In genomic region chr16:84834344-84834743, GRCm38 (mm10) we compare ENCODE assay signal across 8 mouse cellular contexts. TPM values are rescaled to one million over a fixed set of nuclear protein-coding genes. Genes with fewer than 3 reads are reported as not detected.
DNase-seq lines count a peak whose midpoint lies in the region; ATAC-seq lines count a peak whose summit lies in the region.

No protein-coding gene starts in this region.

- no peak for DNase-seq in heart, postnatal 4 days
- DNase-seq in layer of hippocampus, postnatal 25 days (ENCODE audit: extremely low spot score in 1 of 2, low spot score in 1 of 2): no peak
- DNase-seq in right cerebral cortex, adult 2 months (ENCODE audit: low spot score in 2 of 2): no peak
- DNase-seq in layer of hippocampus, postnatal 10 days (ENCODE audit: low spot score in 2 of 2): no peak

- WGBS in heart, embryonic 16.5 days: under 1% methylated on average over 22 of the region's 22 CpGs
- under 1% methylated on average over 22 of the region's 22 CpGs for WGBS in forebrain, embryonic 16.5 days

- no peak for ATAC-seq in heart, embryonic 16.5 days (replicated peaks; ENCODE audit: extremely low read depth, insufficient read depth, low FRiP score)
- peak; percentile 0 for ATAC-seq in activated CD4-positive, CD25-positive, alpha-beta regulatory T cell, adult 4 months
- ATAC-seq in forebrain, embryonic 16.5 days: no peak

- peak overlapping the region; percentile 100 for H3K9ac ChIP-seq in heart, embryonic 16.5 days (ENCODE audit: low read length)
- H3K9ac ChIP-seq in forebrain, embryonic 16.5 days (replicated peaks; ENCODE audit: low read depth, low read length): peak overlapping the region; percentile 84

- H3K9me3 ChIP-seq in heart, embryonic 16.5 days (replicated peaks; ENCODE audit: control insufficient read depth, low read length): no peaks in the 10 kb centered on the region
- H3K9me3 ChIP-seq in forebrain, embryonic 16.5 days (ENCODE audit: control insufficient read depth, low read length): no peaks in the 10 kb centered on the region
- H3K9me3 ChIP-seq in megakaryocyte, embryonic 14.5 days: no peaks in the 10 kb centered on the region

- peak overlapping the region; percentile 99 for H3K4me3 ChIP-seq in heart, embryonic 16.5 days (ENCODE audit: low read length)
- peak overlapping the region; percentile 65 for H3K4me3 ChIP-seq in forebrain, embryonic 16.5 days (replicated peaks; ENCODE audit: low read length)
- H3K4me3 ChIP-seq in megakaryocyte, embryonic 14.5 days (replicated peaks): peak overlapping the region; percentile 99

- H3K27ac ChIP-seq in heart, embryonic 16.5 days (ENCODE audit: low read length): peak overlapping the region; percentile 100
- peak overlapping the region; percentile 90 for H3K27ac ChIP-seq in forebrain, embryonic 16.5 days (ENCODE audit: low read length)

- H3K36me3 ChIP-seq in heart, embryonic 16.5 days (ENCODE audit: control insufficient read depth, insufficient read depth): peaks cover 31% of the 10 kb centered on the region
- H3K36me3 ChIP-seq in forebrain, embryonic 16.5 days (ENCODE audit: control insufficient read depth, insufficient read depth): peaks cover 15% of the 10 kb centered on the region
- H3K36me3 ChIP-seq in megakaryocyte, embryonic 14.5 days (replicated peaks; ENCODE audit: low read length): peaks cover 55% of the 10 kb centered on the region

- H3K4me2 ChIP-seq in heart, embryonic 16.5 days (ENCODE audit: low read depth, low read length): peak overlapping the region; percentile 89
- H3K4me2 ChIP-seq in forebrain, embryonic 16.5 days (ENCODE audit: low read length): peak overlapping the region; percentile 89

- H3K27me3 ChIP-seq in heart, embryonic 16.5 days (ENCODE audit: control insufficient read depth, insufficient read depth, low read length): no peaks in the 10 kb centered on the region
- H3K27me3 ChIP-seq in forebrain, embryonic 16.5 days (replicated peaks; ENCODE audit: control insufficient read depth, insufficient read depth, low read length): no peaks in the 10 kb centered on the region
- H3K27me3 ChIP-seq in megakaryocyte, embryonic 14.5 days (replicated peaks): no peaks in the 10 kb centered on the region

- H3K4me1 ChIP-seq in heart, embryonic 16.5 days (ENCODE audit: control insufficient read depth, insufficient read depth, low read length): peaks cover 34% of the 10 kb centered on the region
- H3K4me1 ChIP-seq in forebrain, embryonic 16.5 days (replicated peaks; ENCODE audit: control insufficient read depth, insufficient read depth, low read length): peaks cover 28% of the 10 kb centered on the region
- peaks cover 55% of the 10 kb centered on the region for H3K4me1 ChIP-seq in megakaryocyte, embryonic 14.5 days

RNA-seq across cellular contexts. Expression of gene Gabpa, which starts 0.4 kb away (rescaled TPM):
- 33.5 and 35.7 TPM in 2 replicates for polyA plus RNA-seq in heart, embryonic 16.5 days (2015; fragmentation: Nextera tagmentation; extraction: Ambion mirVana)
- 10 to 100 TPM; 50.8 to 51.1 TPM for total RNA-seq in heart, postnatal 4 days (2021)
- 10 to 100 TPM; 20.9 to 25.0 TPM for polyA plus RNA-seq in activated CD4-positive, CD25-positive, alpha-beta regulatory T cell, adult 4 months (2017; shearing (Covaris generic))
- 26.7 and 33.0 TPM in 2 replicates for polyA plus RNA-seq in forebrain, embryonic 16.5 days (2015; fragmentation: Nextera tagmentation; extraction: Ambion mirVana)
- 2.3 TPM in 1 of 2 replicates, not detected in the other for polyA plus RNA-seq in megakaryocyte, embryonic 14.5 days (2012; ENCODE audit: insufficient read depth, low replicate concordance)
- total RNA-seq in layer of hippocampus, postnatal 25 days (2021): 10 to 100 TPM; 24.1 to 25.9 TPM
- 10 to 100 TPM; 23.2 to 25.7 TPM for total RNA-seq in layer of hippocampus, postnatal 10 days (2021)

RNA-seq across cellular contexts. Expression of gene Atp5j, which starts 1.1 kb away (rescaled TPM):
- polyA plus RNA-seq in heart, embryonic 16.5 days (2015; fragmentation: Nextera tagmentation; extraction: Ambion mirVana): 1,680 and 1,769 TPM in 2 replicates
- total RNA-seq in heart, postnatal 4 days (2021): 1,000 to 10,000 TPM; 1,262 to 1,293 TPM
- 100 to 1,000 TPM; 545 to 584 TPM for polyA plus RNA-seq in activated CD4-positive, CD25-positive, alpha-beta regulatory T cell, adult 4 months (2017; shearing (Covaris generic))
- 635 and 648 TPM in 2 replicates for polyA plus RNA-seq in forebrain, embryonic 16.5 days (2015; fragmentation: Nextera tagmentation; extraction: Ambion mirVana)
- 133 and 159 TPM in 2 replicates for polyA plus RNA-seq in megakaryocyte, embryonic 14.5 days (2012; ENCODE audit: insufficient read depth, low replicate concordance)
- total RNA-seq in layer of hippocampus, postnatal 25 days (2021): 100 to 1,000 TPM; 355 to 408 TPM
- 100 to 1,000 TPM; 301 to 317 TPM for total RNA-seq in layer of hippocampus, postnatal 10 days (2021)
